Mouse (Mus musculus) fibroblast of lung, adult 2 months (primary cell): Measurements from ENCODE around the gene Pdlim1.
A peak's percentile ranks its signal among the peaks of the same experiment; 100 is the strongest.

Experiments used
- DNase-seq: peaks from one replicate; pipeline ENCODE4 v3.0.0-alpha.2; 2011; ENCODE audit warnings: low read depth

The Pdlim1 gene

DNA sequence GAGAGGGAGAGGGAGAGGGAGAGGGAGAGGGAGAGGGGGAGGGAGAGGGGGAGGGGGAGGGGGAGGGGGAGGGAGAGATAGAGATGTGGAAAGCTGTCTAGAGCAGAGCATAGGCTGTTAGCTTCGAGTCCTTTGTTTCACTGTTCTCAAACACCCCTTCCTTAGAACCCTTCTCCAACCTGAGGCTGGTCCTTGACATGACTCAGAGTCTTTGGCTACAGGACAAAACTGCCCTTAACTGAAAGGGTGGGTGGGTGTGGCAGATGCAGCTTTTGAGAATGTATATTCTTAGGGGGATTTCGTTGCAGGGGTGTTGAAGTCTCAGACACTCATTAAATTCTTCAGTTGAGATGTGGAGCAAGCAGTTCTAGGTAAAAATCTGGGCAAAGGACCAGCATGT is 11.8 kb upstream of the Pdlim1 start:
- DNase-seq = no peak

DNA sequence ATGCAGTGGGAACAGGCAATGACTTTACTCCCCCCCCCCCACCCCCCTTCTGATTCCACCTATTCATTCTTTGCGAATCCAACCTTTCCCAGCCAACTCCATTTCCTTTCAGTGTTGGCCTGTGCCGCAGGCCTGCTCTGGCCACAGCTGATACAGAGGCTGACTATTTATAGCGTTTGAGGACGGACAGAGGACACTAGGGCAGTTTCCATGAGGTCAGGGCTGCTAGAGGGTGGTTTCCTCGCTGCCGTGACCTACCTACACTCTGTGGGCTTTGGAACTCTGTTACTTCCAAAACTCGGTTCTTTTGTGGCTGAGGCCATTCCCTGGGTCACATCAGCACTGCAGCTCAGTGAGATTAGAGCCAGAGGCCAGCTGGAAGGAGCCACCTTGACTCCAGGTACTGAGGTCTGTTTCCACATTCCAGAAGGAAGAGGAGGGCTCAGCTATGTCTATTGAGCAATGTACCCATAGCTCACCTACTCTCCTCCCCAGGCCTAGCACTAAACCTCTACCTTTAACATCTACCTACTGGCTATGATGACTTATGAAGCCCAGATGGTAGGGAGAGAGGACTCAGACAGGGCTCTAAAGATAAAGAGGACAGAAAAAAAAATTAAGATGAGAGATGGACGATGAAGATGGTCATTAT is 6.9 kb upstream of the Pdlim1 start:
- DNase-seq = no peak

DNA sequence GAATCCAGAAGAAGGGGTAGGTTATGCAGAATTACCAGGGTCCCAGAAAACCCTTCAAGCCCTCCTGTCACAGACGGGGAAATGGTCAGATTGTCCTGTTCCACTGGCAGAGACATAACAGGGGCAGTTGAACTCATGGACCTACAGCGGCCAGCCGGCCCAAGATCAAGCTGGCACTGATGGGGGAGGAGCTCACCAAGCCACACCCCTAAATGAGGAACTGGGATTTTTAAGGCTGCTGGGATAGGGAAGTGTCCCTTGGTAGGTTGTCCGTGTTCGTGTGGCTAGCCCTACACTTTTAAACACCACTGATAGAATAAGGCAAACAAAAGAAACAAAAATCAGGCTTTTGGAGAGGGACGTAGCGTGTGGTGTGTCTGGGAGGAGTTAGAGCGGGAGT is 5.9 kb upstream of the Pdlim1 start:
- DNase-seq = no peak

DNA sequence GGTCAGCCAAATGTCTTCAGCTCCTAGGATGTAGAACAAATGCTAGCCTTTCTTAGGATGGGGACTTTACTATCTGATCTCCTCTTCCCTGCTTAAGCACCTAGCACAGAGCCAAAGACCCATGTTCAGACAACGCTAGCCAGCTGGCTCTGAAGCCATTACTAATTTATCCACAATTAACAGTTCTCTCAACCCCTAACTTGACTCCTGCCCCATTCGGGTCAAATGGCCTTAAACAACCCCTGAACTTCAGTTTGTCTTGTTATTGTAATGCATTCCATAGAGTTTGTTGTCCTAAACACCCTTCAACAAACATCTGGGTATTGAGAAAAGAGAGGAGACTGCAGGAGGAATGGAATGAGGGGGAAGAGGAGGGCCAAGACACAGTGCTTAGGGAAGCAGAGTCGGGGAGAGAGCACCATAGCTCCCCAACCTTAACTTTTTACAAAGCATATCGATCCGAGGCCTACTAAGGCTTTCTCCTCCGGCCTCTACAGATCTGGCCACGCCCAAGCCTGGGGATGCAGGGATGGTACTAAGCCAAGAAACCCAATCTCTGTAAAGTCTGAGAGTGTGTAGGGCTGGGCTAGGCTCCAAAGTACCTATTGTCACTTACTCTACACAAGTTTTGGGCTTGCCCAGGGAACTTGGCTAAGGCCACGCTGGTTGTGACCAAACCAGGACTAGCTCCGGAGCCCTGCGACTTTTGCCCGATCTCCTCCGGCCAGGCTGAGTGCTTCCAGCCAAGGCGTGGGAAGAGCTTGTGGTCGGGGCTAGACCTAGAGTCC is 4.0 kb upstream of the Pdlim1 start:
- no peak for DNase-seq

DNA sequence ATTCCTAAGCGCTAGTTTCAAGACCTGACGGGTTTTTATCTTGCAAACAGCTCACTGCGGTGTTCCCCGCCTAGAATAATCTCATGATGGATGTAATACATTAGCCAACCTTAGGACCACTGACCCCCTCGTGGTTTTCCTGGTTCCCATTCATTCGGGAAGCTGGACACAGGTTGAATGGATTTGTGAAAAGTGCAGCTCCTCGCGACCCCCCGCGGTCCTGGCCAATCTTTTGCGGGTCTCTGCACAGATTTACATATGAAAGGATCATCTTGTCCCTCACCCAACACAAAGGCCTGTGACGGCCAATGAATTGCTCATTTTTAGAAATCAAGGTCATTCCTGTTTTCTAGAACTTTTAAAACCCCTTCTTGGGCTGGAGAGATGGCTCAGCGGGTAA is 1.0 kb upstream of the Pdlim1 start:
- DNase-seq = no peak

DNA sequence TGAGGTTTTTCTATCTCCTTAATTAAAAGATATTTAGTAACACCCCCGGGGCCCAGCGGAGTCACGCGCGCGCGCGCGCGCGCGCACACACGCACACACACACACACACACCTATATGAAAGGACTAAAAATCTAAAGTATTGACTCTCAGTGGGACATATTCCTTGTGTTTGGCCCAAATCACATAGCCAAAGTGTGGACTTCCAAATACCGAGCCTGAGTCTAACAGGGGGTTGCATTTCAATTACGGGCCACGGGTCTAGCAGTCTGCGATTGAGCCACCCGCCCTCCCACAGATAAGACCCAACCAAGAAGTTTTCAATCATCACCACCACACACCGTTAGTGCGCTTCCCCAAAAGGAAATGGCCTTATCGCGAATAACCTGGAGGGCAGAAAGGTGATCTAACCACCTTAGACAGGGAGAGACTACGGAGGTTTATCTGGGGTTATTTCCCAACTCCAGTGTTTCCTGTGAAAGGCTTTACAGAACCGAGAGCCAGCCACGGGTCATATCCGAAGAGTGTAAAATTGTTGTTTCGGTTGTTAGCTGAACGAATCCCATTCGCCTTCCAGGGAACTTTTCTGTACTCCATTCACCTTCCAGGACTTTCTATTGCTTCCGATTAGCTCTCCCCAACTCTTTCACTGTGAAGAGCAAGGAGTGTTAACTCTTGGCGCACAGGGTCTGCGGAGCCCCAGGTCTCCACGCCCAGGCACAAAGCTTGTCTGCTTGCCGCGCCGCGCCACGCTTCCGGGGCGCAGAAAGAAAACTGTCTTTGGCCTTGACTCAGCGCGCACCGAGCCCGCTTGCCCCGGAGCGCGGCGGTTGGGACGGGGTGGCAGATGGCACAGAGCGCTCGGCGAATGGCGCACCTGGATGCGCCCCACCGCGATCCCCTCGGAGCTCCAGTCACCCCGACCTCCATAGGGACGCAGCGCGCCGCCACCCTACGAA is 1.0 kb downstream of the Pdlim1 start:
- no peak for DNase-seq

DNA sequence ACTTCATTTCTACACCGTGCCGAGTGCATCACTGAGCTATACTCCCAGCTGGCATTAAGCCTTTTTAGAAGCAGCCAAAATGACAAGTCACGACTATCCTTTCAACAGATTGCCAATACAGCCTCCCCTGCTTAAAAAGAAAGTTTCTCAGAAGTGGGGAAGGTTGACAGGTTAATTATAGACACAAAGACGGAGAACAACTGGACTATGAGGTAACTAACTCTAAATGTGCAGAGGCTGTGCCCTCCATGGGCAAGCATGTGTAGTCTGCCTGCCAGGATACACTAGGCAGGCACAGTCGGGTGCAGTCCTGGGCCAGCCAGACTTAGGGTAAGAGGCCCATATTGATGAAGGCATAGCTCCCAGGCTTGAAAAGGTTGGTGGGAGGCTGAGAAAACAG is 2.1 kb downstream of the Pdlim1 start:
- no peak for DNase-seq

DNA sequence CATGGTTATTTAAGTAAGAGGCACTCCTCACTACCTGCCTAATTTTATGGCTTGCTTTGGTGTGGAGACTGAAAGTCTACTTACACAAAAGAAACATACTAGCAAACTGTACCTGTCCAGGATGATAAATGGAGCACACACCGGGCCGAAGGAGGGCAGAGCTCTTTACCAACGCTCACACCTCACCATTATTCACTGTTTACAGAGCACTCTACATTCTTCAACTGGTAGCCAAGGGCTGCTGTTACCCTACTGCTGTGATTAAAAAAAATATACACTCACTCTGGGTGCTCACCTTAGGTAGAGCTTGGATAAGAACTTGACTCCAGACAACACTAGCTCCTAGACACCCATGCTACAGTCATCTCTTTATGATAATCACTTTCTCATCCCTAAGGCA is 3.1 kb downstream of the Pdlim1 start:
- no peak for DNase-seq

DNA sequence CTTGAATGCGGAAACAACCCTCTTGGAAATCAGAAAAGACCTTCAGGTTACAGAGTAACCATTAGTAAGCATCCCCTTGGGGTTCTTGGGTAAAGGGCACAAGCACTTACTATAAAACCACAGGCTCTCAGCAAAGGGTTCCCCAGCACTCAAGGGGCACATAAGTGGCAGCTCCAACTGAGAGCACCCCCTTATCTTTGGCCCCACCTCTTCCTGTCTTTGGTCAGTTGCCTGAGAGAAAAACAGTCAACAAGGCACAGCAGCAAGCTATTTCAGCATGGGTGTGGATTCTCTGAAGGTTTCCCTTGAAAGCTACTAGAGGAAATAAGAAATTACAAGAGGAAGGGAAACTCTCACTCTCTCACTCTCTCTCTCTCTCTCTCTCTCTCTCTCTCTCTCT is 4.3 kb downstream of the Pdlim1 start:
- no peak for DNase-seq

DNA sequence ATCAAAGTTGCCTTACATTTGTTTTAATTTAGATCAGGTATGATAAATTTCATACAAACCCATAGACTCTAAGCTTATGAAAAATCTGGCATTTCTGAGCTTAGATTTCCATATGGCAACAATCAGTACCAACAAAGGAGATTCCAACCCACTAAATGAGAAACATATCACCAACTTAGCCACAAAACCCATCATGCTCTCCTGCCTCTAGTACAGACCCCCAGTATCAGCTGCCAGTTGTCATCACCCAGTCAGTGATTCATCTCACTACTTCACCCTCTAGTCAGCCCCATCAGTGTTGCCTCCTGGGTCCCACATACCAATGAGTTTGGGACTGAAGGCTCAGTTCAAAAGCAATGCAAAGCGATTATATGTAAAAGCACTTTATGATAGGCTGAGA is 12.2 kb downstream of the Pdlim1 start:
- no peak for DNase-seq

DNA sequence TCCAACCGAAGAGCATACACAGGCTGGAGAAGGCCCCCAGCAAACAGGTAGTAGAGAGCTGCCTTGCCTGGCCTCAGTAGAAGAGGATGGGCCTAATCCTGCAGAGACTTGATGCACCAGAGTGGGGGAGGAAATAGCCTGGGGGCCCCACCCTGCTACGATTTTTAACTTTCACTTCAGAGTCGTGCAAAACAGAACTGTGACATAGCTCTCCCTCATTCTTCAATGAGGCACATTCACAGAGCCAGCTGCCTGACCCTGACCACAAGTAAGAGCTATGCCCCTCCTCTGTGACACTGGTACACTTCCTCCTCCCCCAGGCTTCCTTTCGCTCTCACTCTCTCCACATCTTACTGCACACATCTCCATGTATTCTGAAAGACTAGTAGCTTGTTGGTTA is 14.2 kb downstream of the Pdlim1 start:
- no peak for DNase-seq

DNA sequence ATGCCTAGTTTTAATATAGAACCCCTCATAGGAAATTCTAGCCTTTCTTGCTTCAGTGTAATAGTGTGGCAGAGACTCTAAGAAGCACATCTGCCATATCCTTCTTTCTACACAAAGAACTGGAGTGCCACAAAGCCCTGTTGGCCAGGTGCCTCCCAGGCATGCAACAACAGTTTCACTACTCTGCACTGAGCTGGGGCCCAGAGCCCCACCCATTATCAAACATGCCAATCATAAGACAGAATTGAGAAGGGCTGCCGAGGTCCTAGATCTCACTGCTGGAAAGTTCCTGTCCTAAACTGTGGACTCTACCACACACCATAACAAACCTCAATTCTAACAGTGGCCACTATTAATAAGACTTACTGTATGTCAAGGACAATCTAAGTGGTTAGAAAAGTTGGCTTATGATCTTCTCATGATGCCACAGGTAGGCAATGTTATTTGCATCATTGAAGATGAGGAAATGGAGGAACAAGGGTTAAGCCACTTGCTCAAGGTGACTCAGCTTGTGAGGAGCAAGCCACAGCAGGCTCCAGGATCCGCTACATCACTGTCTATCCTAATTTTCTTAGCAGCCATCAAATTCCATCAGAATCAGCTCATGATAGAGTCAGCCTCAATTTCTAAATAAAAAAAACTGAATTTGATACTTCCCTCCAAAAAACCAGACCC is 15.1 kb downstream of the Pdlim1 start:
- DNase-seq = no peak

DNA sequence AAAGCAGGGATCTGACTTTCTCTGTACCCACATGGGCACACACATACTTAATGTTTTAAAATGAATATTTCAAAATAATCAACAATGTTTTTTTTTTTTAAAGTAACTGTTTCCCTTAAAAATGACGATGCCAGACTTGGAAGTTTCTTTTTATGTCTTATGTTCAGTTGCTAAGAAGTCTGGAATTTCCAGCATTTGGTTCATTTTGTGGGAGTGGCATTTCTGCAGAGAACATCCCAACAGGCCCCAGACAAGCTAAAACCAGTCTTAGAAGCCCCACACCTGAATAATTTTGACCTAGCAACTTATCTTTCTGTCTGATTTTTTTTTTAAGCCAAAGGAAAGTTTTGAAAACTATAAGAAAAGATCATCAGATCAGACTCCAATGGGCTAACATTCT is 16.1 kb downstream of the Pdlim1 start:
- DNase-seq = no peak

DNA sequence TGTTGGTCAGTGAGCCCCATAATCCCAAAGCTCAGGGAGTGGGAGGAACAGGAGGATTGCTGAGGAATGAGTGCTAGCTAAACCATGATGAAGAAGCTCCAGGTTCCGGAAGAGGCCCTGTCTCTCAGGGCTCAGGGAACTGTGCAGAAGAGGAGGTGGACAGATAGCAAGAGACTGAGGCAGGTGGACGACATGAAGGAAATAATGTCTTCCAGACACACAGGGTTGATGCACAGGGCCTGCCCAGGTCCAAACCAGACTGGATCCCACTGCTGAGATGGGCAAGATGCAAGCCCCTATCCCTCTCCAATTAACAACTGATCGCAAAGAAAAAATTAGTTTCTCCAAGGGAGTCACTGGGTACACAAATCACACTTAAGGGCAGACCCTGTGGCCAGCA is 16.9 kb downstream of the Pdlim1 start:
- no peak for DNase-seq

DNA sequence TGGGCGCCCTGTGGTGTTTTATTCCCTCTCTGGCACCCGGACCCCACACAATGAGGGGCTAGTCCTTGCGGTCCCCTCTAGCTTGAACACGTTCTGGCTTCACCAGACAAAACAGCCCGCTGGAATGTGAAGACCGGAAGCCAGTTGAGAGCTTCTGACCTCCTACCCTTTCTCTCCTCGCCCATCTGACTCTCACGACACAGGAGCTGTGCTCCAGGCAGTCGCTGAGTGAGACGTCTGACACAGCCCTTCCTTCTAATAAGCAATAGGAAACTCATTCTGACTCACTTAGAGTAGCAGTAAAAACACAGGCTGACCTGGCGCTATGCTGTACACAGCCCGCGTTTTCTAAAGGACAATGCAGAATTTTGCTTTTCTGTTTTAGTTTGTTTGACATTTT is 17.9 kb downstream of the Pdlim1 start:
- DNase-seq = peak; percentile 40

DNA sequence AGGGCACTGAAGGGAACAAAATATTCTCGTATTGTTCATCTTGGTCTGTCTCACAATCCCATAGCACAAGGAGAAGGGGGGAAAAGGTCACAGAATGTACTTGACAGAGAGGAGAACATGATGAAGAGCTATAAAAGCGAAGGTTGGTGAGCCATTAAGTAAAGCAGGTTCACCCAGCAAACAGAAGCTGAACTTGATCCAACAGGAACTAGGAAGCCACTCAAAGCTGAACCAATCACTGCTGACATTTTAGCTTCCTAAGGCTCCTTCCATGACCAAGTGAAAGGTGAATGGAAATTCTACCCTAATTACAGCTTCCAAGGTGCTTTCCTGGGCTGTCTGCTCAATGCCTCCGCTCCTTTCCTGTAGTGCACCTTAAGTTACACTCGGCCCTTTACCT is 20.5 kb downstream of the Pdlim1 start:
- DNase-seq = no peak

DNA sequence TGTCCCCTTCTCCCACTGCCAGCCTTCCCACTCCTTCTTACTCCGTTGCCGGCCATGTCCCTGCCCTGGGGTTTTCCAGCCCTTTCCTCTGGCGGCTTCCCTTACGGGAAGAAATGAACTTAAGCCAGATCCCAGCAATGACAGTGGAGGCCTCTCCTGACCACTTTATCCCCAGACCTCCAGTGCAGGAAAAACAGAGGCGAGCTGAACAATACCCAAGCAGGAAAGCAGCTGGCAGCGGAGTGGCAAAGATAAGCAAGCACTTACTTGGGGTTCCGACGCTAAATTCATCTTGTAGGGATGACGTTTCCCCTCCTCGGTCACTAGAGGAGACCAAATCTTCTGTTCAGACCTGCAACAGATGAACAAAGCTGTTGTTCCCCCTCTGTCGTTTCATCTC is 22.3 kb downstream of the Pdlim1 start:
- DNase-seq = no peak

DNA sequence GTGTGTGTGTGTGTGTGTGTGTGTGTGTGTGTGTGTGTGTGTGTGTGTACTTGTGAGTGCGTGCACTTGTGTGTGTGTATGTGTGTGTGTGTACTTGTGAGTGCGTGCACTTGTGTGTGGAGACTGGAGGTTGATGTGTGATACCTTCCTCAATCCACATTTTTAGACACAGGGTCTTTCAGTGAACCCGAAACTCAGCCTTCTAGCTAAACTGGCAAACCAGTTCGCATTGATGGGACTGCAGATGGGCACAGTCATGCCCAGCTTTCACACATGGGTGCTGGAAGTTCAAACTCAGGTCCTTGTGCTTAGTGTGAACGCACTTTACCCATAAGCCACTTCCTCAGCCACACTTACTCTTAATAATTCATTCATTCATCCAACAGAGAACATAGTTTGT is 23.2 kb downstream of the Pdlim1 start:
- no peak for DNase-seq

DNA sequence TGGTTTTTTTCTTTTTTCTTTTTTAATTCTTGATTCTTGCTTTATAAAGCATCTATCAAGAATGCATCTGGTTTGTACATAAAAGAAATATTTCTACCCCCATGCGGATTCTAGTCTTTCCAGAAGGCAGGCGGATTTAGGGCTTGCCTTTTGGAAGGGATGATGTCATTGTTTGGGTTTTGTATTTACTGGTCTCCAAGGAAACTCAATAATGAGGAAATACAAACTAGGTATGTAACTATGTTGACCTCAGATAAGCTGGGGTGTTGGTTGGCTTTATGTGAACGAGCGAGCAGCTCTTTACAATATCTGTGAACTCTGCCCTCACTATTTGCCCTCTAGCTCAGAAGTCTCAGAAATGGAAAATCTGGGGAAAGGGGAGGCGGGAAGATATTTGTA is 24.4 kb downstream of the Pdlim1 start:
- DNase-seq = no peak

DNA sequence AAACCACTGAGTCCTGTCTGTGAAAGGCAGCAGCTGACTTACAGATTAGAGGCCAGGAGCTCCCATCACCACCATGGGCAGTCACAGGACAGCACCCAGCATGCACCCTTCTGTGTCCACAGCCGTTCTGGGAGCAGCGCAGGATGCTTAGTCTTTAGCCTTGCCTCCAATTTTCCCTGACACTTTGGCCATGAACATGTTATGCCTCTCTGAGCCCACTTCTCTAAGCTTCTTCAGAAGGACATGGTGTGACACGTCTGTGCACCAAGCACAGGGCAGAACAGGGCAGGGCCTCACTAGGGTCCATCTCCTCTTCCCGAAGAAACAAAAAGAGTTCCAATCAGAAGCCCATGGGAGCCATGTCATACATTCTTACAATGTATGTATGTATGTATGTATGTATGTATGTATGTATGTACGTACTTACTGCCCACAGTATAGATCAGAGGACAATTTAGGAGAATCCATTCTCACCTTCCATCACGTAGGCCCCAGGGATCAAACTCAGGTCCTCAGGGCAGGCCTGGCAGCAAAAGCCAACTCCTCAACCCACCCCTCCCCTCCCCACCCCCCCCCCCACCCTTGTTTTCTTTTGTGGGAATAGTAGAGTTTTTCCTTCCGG is 24.9 kb downstream of the Pdlim1 start:
- DNase-seq = no peak

DNA sequence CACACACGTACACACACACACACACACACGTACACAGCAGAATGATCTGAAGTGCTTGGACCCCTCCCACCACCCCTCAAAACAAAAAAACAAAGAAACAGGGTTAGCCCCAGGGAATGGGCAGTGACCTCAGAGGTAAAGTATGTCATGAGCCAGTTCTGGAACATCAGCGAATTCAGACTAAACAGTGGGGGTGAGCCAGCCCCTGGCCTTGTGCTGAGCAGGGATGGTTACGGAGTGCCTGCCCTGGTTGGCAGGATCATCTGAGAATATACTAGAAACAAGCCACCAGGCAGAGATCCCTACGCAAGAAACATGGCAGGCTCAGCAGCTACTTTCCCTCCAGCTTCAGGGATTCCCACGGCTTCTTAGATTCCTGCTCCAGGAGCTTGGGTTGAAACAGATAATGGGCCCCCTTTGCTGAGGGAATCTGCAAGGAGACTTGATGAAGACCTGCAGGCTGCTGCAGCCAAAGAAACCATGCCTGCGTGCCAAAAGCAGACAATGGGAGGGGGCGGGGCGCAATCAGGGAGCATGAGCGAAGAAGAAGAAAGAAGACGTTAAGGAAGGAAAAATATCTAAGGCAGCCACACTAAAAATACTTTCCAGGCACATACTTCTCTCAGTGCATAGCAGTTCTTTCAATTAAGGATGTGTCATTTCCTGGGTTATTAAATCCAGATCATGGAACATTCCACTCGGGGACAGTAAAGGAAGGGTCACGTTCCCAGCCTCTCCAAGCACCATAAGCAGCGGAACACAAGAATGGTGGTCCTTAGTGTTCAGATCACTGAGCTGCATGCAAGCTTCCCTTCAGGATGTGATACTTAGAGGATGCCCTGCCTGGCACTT is 30.6 kb downstream of the Pdlim1 start:
- DNase-seq = peak; percentile 40
